Mouse (Mus musculus) adrenal gland, postnatal 25 days (tissue): ENCODE results near the gene Padi1. TPM values are rescaled to one million over a fixed set of nuclear protein-coding genes. Genes with fewer than 3 reads are reported as not detected.

Source experiments
- DNase-seq: peaks from one replicate; pipeline ENCODE4 v3.0.0; 2021; ENCODE audit warnings: mixed read lengths
- long read RNA-seq: library from polyadenylated mRNA; stranded (forward); transcript quantifications from one replicate; pipeline ENCODE4 v2.0.0, GENCODE M21; 2021
- total RNA-seq: library from RNA; stranded (reverse); gene quantifications from 2 replicates; pipeline ENCODE4 v1.2.3, GENCODE M21; 2021

Gene Padi1
- not detected in 2 replicates for total RNA-seq
- long read RNA-seq = 0 reads

DNA sequence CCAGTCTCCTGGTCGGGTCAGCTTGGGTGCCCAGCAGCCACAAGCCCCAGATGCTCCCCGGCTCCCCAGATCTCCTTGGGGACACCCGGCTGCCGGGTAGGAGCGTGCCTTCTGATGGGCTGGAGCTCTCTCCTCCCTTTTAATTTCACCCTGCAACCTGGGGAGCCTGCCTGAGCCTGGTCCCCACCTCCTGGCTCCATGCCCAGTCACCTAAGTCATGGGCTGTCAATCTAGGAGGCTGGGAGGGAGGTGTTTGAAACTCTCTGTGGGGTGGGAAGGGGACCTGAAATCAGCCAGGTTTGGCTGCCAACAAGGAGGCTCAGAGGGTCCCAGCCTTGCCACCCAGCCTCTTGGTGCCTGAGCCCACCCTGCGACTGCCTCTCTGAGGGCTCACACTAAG, at the start of gene Padi1:
Gene Padi1, minus strand, starts transcription at position 113 of the 400 bp plus-strand sequence.
- DNase-seq = no peak

GRCm38 (mm10) chr4:140892163-140892530, 46.6 kb upstream of the Padi1 start:
- DNase-seq = no peak

- no peak for DNase-seq
Observed at GRCm38 (mm10) chr4:140891525-140892162, 46.1 kb upstream of the Padi1 start.

DNA sequence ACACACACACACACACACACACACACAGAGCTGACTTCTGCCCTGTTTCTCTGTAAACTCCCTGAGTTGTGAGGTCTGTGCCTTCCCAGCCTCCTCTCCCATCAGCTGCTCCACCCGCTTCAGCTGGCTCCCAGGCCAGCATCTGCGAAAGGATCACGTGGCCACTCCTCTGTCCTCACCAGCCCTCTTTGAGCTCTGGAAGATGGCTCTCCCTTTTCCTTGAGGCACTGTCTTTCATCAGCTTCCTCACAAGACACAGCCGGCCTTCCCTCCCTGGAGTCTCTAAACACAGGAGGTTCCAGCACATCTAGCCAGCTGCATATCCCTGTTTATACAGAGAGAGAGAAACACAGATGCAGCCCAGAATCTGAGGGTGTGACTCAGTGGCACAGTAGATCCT, 38.3 kb upstream of the Padi1 start:
- DNase-seq = no peak

DNA sequence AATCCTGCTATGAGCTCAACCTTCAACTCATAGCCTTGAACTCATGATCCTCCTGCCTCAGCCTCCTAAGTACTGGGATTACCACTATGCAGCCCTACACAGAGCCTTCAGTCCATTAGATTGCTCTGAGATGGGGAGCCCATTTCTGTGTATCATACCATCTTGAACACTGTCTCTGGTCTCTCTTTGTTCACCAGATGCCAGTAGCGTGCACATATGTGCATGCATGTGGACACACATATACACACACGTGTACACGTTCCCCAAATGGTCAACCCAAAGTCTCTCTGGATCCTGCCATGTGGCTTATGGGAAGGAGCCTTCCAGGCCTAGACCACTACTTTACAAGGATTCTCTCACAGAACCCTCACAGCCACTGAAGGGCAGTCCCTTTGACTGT, 37.4 kb upstream of the Padi1 start:
- DNase-seq = no peak

DNA sequence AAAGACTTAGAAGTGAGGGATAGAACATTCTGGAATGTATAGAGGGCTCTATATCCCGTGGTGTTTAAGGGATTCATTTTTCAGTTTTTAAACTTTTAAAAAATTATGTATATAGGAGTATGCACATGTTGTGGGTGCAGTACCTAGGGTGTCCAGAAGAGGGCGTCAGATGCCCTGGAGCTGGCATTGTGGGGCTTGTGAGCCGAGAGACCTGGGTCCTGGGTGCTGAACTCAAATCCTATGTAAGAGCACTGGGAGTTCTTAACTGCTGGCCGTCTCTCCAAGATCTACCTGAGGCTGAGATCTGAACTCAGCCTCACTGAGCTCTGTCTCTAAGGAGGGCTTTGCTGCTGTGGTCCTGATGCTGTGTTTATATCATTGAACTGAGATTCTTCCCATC, 36.8 kb upstream of the Padi1 start:
- DNase-seq = no peak

GRCm38 (mm10) chr4:140881771-140882170, 36.2 kb upstream of the Padi1 start:
- DNase-seq = no peak

DNA sequence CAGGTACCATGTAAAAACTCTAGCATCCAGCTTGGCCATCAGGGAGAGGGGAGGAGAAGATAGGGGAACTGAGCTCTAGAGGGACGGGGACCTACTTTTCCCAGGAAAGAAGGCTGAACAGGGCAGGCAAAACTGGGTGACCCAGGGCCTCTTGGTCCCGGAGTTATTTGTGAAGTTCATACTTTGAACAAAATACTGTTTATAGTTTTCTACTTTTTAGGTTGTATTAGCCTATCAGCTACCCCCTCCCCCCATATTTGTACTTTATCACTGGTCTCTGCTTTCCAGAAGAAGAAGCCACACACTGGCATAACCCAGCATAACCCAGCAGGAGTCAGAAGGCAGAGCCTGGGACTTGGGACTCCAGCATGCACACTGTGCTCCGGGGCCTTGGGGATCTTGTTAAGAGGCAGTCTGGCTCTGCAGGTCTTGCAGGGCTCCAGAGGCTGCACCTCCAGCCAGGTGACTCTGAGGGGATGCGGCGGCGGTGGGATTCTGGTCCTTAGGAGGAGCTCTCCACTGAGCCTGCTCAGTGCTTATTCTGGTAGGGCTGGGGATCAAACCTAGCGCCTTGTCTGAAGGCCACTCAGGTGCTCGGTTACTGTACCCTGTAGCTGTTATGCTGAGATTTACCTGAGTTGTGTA, 35.6 kb upstream of the Padi1 start:
- no peak for DNase-seq

DNA sequence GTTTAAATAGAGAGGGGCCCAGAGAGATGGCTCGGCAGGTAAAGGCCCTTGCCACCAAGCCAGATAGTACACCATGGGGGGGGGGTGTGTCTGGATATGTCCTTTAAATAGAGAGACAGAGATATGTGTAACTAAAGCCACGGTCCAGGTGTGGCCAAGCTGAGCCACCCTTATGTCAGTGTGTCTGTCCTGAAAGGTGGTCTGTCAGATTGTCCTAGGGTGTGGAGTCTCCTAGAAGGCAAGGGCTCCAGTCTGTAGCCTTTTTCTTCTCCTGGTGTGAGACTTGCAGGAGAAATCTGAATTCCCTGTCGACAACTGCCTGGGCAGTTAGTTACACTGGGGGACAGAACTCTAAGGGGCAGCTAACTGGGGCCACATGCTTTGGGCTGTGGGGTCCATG, 34.6 kb upstream of the Padi1 start:
- no peak for DNase-seq

DNA sequence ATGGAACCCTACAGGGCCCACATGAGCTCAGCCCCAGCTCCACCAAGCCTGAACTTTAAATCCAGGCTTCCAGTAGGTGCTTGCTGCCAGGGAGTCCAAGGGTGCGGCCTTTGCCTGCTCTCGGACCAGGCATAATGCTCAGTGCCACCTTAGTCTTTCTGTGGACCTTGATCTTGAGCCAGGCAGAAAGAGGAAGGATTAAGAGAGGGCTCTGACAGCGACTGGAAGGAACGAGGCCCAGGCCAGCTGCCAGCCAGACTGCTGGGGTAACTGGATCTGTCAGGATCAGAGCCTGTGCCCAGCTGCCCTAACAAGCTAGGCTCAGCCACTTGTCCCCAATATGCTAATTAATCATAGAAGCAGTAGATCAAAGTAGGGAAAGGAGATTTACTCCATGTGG, 34.2 kb upstream of the Padi1 start:
- peak; percentile 43 for DNase-seq

GRCm38 (mm10) chr4:140879116-140879515, 33.5 kb upstream of the Padi1 start:
- no peak for DNase-seq

- DNase-seq = no peak
Observed at GRCm38 (mm10) chr4:140878655-140879054, 33.1 kb upstream of the Padi1 start.

DNA sequence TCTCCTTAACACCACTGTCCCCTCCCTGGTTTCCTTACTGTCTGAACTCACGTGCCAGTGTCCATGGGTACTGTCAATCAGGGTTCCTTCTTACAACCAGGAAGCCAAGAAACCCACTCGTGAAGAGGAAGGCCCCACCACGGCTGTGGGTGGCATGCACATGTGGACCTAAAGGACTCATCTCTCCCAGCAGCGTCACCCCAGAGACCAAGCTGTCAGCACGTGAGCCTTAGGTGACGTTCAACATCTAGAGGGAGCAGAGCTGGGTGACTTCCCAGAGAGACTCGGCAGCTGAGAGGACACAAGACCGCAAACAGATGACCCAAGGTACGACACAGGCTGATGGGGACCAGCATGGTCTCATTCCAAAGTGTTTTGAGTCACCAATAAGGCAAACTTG, 31.9 kb upstream of the Padi1 start:
- DNase-seq = no peak

DNA sequence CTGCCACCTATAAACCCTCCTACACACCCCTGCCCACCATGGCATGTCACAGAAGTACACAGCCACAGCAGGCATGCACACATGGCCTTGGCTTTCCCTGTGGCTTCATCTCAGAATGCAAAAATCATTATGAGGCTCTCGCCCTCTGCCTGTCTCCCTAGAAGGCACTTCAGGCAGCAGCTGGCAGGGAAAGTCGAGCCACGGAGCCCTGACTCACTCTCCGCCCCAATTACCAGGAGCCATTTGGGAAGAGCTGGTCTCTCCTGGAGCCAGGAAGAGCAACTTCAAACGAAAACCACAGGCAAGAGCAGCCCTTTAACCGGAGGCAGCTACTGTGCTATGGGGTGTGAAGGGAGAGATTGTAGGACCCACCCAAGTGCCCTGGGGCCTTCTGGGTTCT, 31.1 kb upstream of the Padi1 start:
- no peak for DNase-seq

DNA sequence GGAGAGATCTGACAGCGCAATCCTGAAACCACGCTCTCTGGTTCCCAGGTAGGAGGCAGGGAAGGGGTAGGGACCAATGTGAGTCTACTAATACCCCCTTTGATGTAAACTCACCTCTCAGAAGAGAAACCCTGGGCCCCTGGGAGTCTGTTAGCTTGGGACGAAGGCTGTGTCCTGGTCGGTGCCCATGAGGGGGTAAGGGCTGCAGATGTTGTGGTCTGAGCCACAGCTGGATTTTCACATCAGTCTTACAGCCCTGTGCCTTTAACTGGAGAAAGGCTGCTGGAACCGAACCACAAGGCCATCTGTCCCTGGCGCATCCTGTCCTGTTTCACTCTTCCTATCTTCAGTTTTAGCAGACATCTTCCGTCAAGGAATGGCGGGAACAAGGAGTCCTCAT, 30.6 kb upstream of the Padi1 start:
- no peak for DNase-seq

GRCm38 (mm10) chr4:140873011-140873410, 27.4 kb upstream of the Padi1 start:
- no peak for DNase-seq

GRCm38 (mm10) chr4:140872686-140872992, 27.1 kb upstream of the Padi1 start:
- DNase-seq = no peak

- DNase-seq = no peak
Observed at GRCm38 (mm10) chr4:140871851-140872685, 26.5 kb upstream of the Padi1 start.

DNA sequence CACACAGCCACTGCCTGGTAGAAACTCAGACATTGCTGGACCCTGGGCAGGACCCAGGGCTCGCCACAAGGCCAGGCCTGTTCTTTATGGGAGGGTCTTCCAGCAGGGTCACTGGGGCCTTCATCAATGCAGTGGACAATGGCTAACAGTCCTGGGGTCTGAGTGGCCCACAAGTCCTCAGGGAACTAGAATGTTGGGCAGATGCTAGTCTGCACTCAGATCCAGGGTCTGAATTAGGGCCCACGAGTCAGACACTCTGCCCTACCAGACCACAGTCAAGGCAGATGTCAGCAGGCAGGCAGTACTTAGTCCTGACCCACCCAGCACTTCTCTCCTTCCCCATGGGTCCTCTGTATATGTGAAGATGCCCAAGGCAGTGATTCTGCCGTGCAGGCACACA, 25.8 kb upstream of the Padi1 start:
- DNase-seq = no peak

- no peak for DNase-seq
Observed at GRCm38 (mm10) chr4:140870876-140871275, 25.3 kb upstream of the Padi1 start.

DNA sequence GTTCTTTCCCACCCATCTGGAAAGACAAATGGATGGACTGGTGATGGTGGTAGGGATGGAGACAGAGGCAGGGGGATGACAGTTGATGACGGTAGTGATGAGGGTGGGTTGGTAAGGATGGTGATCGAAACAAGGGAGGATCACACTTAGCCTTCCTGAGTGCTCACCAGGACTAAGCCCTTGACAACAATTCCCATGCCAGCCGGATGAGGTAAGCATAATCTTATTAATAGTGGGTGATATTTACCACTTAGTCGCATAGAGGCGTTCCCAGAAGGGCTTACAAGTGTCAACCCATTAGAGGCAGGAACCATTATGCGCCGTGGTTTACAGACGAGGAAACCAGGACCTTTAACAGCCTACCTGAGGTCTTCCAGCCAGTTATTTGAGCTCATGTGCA, 24.4 kb upstream of the Padi1 start:
- no peak for DNase-seq

GRCm38 (mm10) chr4:140868484-140869190, 23.1 kb upstream of the Padi1 start:
- no peak for DNase-seq

DNA sequence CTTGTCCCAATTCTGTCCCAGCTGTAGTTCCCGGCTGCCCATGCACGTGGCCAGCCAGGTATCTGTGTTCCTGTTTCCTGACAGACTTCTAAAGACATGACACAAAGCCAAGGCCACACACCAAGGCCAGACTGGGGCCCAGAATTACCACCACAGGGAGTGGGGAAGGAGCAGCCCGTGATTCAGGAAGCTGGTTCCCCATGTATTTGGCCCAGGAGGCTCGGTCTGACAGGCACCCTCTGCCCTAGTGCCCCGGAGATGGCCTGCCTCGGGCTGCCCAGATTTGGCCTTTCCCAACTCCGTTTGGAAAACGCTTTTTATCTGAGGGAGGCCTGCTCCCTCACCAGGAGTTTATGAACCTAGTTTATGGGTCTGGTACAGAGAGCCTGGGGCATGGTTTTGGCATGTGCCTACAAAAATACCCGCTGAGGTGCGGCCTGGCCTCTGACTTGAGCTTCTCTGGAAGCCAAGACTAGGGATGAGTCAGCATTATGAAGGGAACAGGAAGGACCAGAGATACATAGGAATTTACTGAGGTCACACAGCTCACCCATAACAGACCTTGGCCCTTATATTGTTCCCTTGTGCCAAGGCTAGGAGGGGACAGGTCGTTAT, 16.6 kb upstream of the Padi1 start:
- peak; percentile 49 for DNase-seq
